Mouse (Mus musculus): ENCODE measurements around the gene Gnat1. TPM values are rescaled to one million over a fixed set of nuclear protein-coding genes. Genes with fewer than 3 reads are reported as not detected.

The Gnat1 gene
- polyA plus RNA-seq, 1 experiment from 2014 or later: 2.2 TPM

GRCm38 (mm10) chr9:107699376-107699980, 20.0 kb upstream of the Gnat1 start:
- H3K4me2 ChIP-seq: peak overlapping the region; percentile 46
- peak overlapping the region; percentile 18 for H3K4me3 ChIP-seq (replicated peaks)
- H3K4me1 ChIP-seq (replicated peaks): peaks cover 90% of the 10 kb centered on the region
- ATAC-seq (ENCODE audit: insufficient number of reproducible peaks, insufficient read depth, low FRiP score, low TSS enrichment, low read depth): peak; percentile 18; the same call in 1 of the 2 replicates
- H3K27ac ChIP-seq: peak overlapping the region; percentile 66
- H3K36me3 ChIP-seq: peaks cover 78% of the 10 kb centered on the region
- no peaks in the 10 kb centered on the region for H3K9me3 ChIP-seq
- H3K9ac ChIP-seq (replicated peaks): peak overlapping the region; percentile 44
- no peaks in the 10 kb centered on the region for H3K27me3 ChIP-seq
- 2% methylated on average over 9 of the region's 9 CpGs for WGBS

GRCm38 (mm10) chr9:107698611-107699190, 19.2 kb upstream of the Gnat1 start:
- Histone ChIP-seq H3K9ac (replicated peaks) (peak overlapping the region; percentile 50; the same call in 1 of the 2 replicates), H3K4me2 (peak overlapping the region; percentile 46), H3K4me1 (replicated peaks) (peaks cover 82% of the 10 kb centered on the region), H3K27me3 (no peaks in the 10 kb centered on the region), H3K9me3 (no peaks in the 10 kb centered on the region), H3K4me3 (replicated peaks) (0 out of 2 replicates have a peak overlapping the region, but pooled peaks have one; percentile 2), H3K36me3 (peaks cover 77% of the 10 kb centered on the region), H3K27ac (peak overlapping the region; percentile 66)
- 13% methylated on average over 14 of the region's 14 CpGs for WGBS
- no peak for ATAC-seq (ENCODE audit: insufficient number of reproducible peaks, insufficient read depth, low FRiP score, low TSS enrichment, low read depth)

GRCm38 (mm10) chr9:107697811-107698521, 18.5 kb upstream of the Gnat1 start:
- peak overlapping the region; percentile 50 for H3K9ac ChIP-seq (replicated peaks)
- H3K27me3 ChIP-seq: no peaks in the 10 kb centered on the region
- peaks cover 77% of the 10 kb centered on the region for H3K36me3 ChIP-seq
- peaks cover 74% of the 10 kb centered on the region for H3K4me1 ChIP-seq (replicated peaks)
- no peak for ATAC-seq (ENCODE audit: insufficient number of reproducible peaks, insufficient read depth, low FRiP score, low TSS enrichment, low read depth)
- no peaks in the 10 kb centered on the region for H3K9me3 ChIP-seq
- H3K27ac ChIP-seq: peak overlapping the region; percentile 66; the same call in 1 of the 2 replicates
- peak overlapping the region; percentile 46 for H3K4me2 ChIP-seq
- H3K4me3 ChIP-seq (replicated peaks): peak overlapping the region; percentile 2; the same call in 1 of the 2 replicates
- 13% methylated on average over 14 of the region's 14 CpGs for WGBS

GRCm38 (mm10) chr9:107696845-107697610, 17.5 kb upstream of the Gnat1 start:
- WGBS: 45% methylated on average over 9 of the region's 9 CpGs

GRCm38 (mm10) chr9:107696106-107696479, 16.6 kb upstream of the Gnat1 start:
- Histone ChIP-seq H3K9ac (replicated peaks) (no peak overlapping the region), H3K36me3 (peaks cover 78% of the 10 kb centered on the region)
- whole genome bisulfite sequencing: 40% methylated on average over 6 of the region's 6 CpGs

More at GRCm38 (mm10) chr9:107696845-107697610, 17.5 kb upstream of the Gnat1 start:
- Histone ChIP-seq H3K27ac (no peak overlapping the region), H3K9ac (replicated peaks) (no peak overlapping the region), H3K4me2 (no peak overlapping the region), H3K4me1 (replicated peaks) (peaks cover 65% of the 10 kb centered on the region), H3K27me3 (no peaks in the 10 kb centered on the region), H3K9me3 (no peaks in the 10 kb centered on the region), H3K4me3 (replicated peaks) (no peak overlapping the region), H3K36me3 (peaks cover 77% of the 10 kb centered on the region)
- no peak for ATAC-seq (ENCODE audit: insufficient number of reproducible peaks, insufficient read depth, low FRiP score, low TSS enrichment, low read depth)

GRCm38 (mm10) chr9:107695441-107696105, 16.1 kb upstream of the Gnat1 start:
- Histone ChIP-seq H3K27ac (peak overlapping the region; percentile 50; the same call in 1 of the 2 replicates), H3K9me3 (no peaks in the 10 kb centered on the region), H3K36me3 (peaks cover 80% of the 10 kb centered on the region), H3K27me3 (no peaks in the 10 kb centered on the region), H3K4me2 (no peak overlapping the region), H3K9ac (replicated peaks) (no peak overlapping the region), H3K4me1 (replicated peaks) (peaks cover 51% of the 10 kb centered on the region), H3K4me3 (replicated peaks) (no peak overlapping the region)
- no peak for ATAC-seq (ENCODE audit: insufficient number of reproducible peaks, insufficient read depth, low FRiP score, low TSS enrichment, low read depth)
- 89% methylated on average over 12 of the region's 12 CpGs for WGBS

More at GRCm38 (mm10) chr9:107696106-107696479, 16.6 kb upstream of the Gnat1 start:
- Histone ChIP-seq H3K9me3 (no peaks in the 10 kb centered on the region), H3K4me1 (replicated peaks) (peaks cover 56% of the 10 kb centered on the region), H3K4me2 (no peak overlapping the region), H3K27ac (peak overlapping the region; percentile 50; the same call in 1 of the 2 replicates), H3K4me3 (replicated peaks) (no peak overlapping the region), H3K27me3 (no peaks in the 10 kb centered on the region)
- ATAC-seq (ENCODE audit: insufficient number of reproducible peaks, insufficient read depth, low FRiP score, low TSS enrichment, low read depth): no peak

- Histone ChIP-seq H3K36me3 (peaks cover 80% of the 10 kb centered on the region), H3K27ac (no peak overlapping the region), H3K4me3 (replicated peaks) (no peak overlapping the region), H3K4me1 (replicated peaks) (peaks cover 41% of the 10 kb centered on the region), H3K9ac (replicated peaks) (no peak overlapping the region), H3K4me2 (no peak overlapping the region), H3K9me3 (no peaks in the 10 kb centered on the region), H3K27me3 (no peaks in the 10 kb centered on the region)
- ATAC-seq (ENCODE audit: insufficient number of reproducible peaks, insufficient read depth, low FRiP score, low TSS enrichment, low read depth): no peak
- WGBS: 76% methylated on average over 7 of the region's 7 CpGs
These were observed 15.1 kb upstream of the Gnat1 start for GRCm38 (mm10) chr9:107694627-107695026.

GRCm38 (mm10) chr9:107693433-107693987, 14.0 kb upstream of the Gnat1 start:
- H3K4me1 ChIP-seq (replicated peaks): peaks cover 30% of the 10 kb centered on the region
- WGBS: 75% methylated on average over 4 of the region's 4 CpGs
- no peak overlapping the region for H3K27ac ChIP-seq
- no peaks in the 10 kb centered on the region for H3K9me3 ChIP-seq
- H3K4me2 ChIP-seq: no peak overlapping the region
- no peak for ATAC-seq (ENCODE audit: insufficient number of reproducible peaks, insufficient read depth, low FRiP score, low TSS enrichment, low read depth)
- no peak overlapping the region for H3K9ac ChIP-seq (replicated peaks)
- peaks cover 88% of the 10 kb centered on the region for H3K36me3 ChIP-seq
- no peaks in the 10 kb centered on the region for H3K27me3 ChIP-seq
- no peak overlapping the region for H3K4me3 ChIP-seq (replicated peaks)

- no peak overlapping the region for H3K4me2 ChIP-seq
- H3K9me3 ChIP-seq: no peaks in the 10 kb centered on the region
- H3K4me1 ChIP-seq (replicated peaks): peaks cover 23% of the 10 kb centered on the region
- no peak overlapping the region for H3K9ac ChIP-seq (replicated peaks)
- H3K4me3 ChIP-seq (replicated peaks): no peak overlapping the region
- H3K27me3 ChIP-seq: no peaks in the 10 kb centered on the region
- 67% methylated on average over 5 of the region's 5 CpGs for WGBS
- ATAC-seq (ENCODE audit: insufficient number of reproducible peaks, insufficient read depth, low FRiP score, low TSS enrichment, low read depth): no peak
- no peak overlapping the region for H3K27ac ChIP-seq
- H3K36me3 ChIP-seq: peaks cover 95% of the 10 kb centered on the region
These were observed 13.3 kb upstream of the Gnat1 start for GRCm38 (mm10) chr9:107692785-107693184.

GRCm38 (mm10) chr9:107690391-107690790, 10.9 kb upstream of the Gnat1 start:
- 89% methylated on average over 8 of the region's 8 CpGs for WGBS
- no peaks in the 10 kb centered on the region for H3K4me1 ChIP-seq (replicated peaks)
- H3K4me2 ChIP-seq: no peak overlapping the region
- H3K4me3 ChIP-seq (replicated peaks): no peak overlapping the region
- no peak overlapping the region for H3K27ac ChIP-seq
- no peak overlapping the region for H3K9ac ChIP-seq (replicated peaks)
- no peaks in the 10 kb centered on the region for H3K27me3 ChIP-seq
- ATAC-seq (ENCODE audit: insufficient number of reproducible peaks, insufficient read depth, low FRiP score, low TSS enrichment, low read depth): no peak
- H3K9me3 ChIP-seq: no peaks in the 10 kb centered on the region
- peaks cover 99% of the 10 kb centered on the region for H3K36me3 ChIP-seq
